Mouse (Mus musculus): ENCODE measurements around the gene Kdsr. TPM values are rescaled to one million over a fixed set of nuclear protein-coding genes. Genes with fewer than 3 reads are reported as not detected.
"Not testable (repeated sequence)": the region's sequence is repeated elsewhere in the genome, so short reads cannot be mapped to it uniquely, and the experiment has no call there.

Kdsr gene
- polyA plus RNA-seq, 1 experiment from 2014 or later: 7.1 TPM

DNA sequence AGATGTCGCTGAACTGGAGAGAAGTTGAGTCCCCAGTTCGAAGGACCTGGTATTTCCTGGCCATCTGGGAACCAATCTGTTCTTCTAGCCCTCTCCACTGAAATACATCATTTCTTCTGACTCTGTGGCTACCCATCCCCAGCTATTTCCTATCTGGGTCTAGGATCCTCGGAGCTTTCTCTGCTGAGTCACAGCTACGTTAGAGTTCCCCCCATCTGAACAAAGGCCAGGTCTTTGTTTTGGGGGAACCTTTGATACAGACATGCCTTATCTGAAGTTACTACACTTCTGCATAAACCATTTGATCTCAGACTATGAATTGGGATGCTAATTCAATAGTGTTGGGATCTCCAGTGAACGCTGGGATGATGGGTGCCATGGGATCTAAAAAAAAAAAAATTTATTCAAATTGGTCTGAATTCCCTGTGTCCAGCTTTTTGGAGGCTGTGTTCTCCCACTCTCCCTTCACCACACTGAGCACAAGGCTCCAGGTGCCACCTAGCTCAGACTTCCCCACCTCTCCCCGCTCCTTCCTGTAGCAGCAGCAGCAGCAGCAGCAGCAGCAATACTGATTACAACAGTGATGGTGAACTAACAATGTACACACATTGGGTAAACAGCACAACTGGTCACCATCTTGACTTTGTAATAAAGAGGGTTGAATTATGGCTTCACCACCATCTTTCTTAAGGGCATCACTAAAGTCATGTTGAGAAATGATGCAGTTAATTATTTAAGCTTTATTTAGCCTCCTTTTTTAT is 10.8 kb downstream of the Kdsr start:
- H3K9me3 ChIP-seq (replicated peaks; ENCODE audit: control insufficient read depth, low read length): no peaks in the 10 kb centered on the region
- 83% methylated on average over 6 of the region's 6 CpGs for WGBS (ENCODE audit: insufficient replicate concordance)
- no peaks in the 10 kb centered on the region for H3K4me1 ChIP-seq (ENCODE audit: control insufficient read depth, insufficient read depth, low read length)
- no peak overlapping the region for H3K9ac ChIP-seq (ENCODE audit: low read depth, low read length)
- no peak overlapping the region for H3K4me3 ChIP-seq (ENCODE audit: low read depth, low read length)
- H3K27ac ChIP-seq (ENCODE audit: low read depth, low read length): no peak overlapping the region
- no peaks in the 10 kb centered on the region for H3K27me3 ChIP-seq (ENCODE audit: control insufficient read depth, insufficient read depth, low read length)
- no peak overlapping the region for H3K4me2 ChIP-seq
- H3K36me3 ChIP-seq (ENCODE audit: control insufficient read depth, insufficient read depth, low read length): no peaks in the 10 kb centered on the region; the same call in 1 of the 2 replicates
- ATAC-seq (replicated peaks; ENCODE audit: insufficient number of reproducible peaks, low FRiP score, low TSS enrichment): no peak

- 88% methylated on average over 6 of the region's 6 CpGs for WGBS (ENCODE audit: insufficient replicate concordance)
- Histone ChIP-seq H3K4me3 (ENCODE audit: low read depth, low read length) (no peak overlapping the region), H3K9ac (ENCODE audit: low read depth, low read length) (no peak overlapping the region), H3K27me3 (ENCODE audit: control insufficient read depth, insufficient read depth, low read length) (no peaks in the 10 kb centered on the region), H3K27ac (ENCODE audit: low read depth, low read length) (no peak overlapping the region), H3K4me1 (ENCODE audit: control insufficient read depth, insufficient read depth, low read length) (no peaks in the 10 kb centered on the region), H3K4me2 (no peak overlapping the region), H3K9me3 (replicated peaks; ENCODE audit: control insufficient read depth, low read length) (no peaks in the 10 kb centered on the region), H3K36me3 (ENCODE audit: control insufficient read depth, insufficient read depth, low read length) (peaks cover 2% of the 10 kb centered on the region; the same call in 1 of the 2 replicates)
- no peak for ATAC-seq (replicated peaks; ENCODE audit: insufficient number of reproducible peaks, low FRiP score, low TSS enrichment)
Measured at GRCm38 (mm10) chr1:106742980-106743379, 16.5 kb downstream of the Kdsr start.

- Histone ChIP-seq H3K9ac (ENCODE audit: low read depth, low read length) (no peak overlapping the region), H3K4me1 (ENCODE audit: control insufficient read depth, insufficient read depth, low read length) (no peaks in the 10 kb centered on the region), H3K9me3 (replicated peaks; ENCODE audit: control insufficient read depth, low read length) (no peaks in the 10 kb centered on the region), H3K36me3 (ENCODE audit: control insufficient read depth, insufficient read depth, low read length) (peaks cover 2% of the 10 kb centered on the region; the same call in 1 of the 2 replicates), H3K4me3 (ENCODE audit: low read depth, low read length) (no peak overlapping the region), H3K27ac (ENCODE audit: low read depth, low read length) (no peak overlapping the region), H3K4me2 (no peak overlapping the region), H3K27me3 (ENCODE audit: control insufficient read depth, insufficient read depth, low read length) (no peaks in the 10 kb centered on the region)
- WGBS (ENCODE audit: insufficient replicate concordance): 88% methylated on average over 4 of the region's 4 CpGs
- ATAC-seq (replicated peaks; ENCODE audit: insufficient number of reproducible peaks, low FRiP score, low TSS enrichment): no peak
Measured at GRCm38 (mm10) chr1:106740735-106741134, 18.8 kb downstream of the Kdsr start.

DNA sequence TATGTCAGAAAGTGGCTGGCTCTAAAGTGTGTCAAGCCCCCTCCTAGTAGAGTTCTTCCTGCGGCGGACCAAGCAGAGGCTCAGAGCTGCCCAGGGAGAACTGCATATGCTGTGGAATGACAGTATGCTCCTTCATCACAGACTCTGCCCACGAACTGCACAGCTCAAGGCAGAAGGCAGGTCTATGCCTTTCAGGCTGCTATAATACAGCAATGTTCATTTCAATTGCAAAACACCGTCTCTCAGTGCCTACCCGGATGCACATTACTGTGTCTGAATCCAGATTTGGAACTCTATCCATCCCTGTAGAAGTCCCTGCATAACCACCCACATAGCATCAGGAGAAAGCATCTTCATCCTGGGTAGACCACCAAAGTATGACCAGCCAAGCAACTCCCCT is 19.7 kb downstream of the Kdsr start:
- 91% methylated on average over 5 of the region's 5 CpGs for WGBS (ENCODE audit: insufficient replicate concordance)
- ATAC-seq (replicated peaks; ENCODE audit: insufficient number of reproducible peaks, low FRiP score, low TSS enrichment): no peak
- Histone ChIP-seq H3K9ac (ENCODE audit: low read depth, low read length) (no peak overlapping the region), H3K27me3 (ENCODE audit: control insufficient read depth, insufficient read depth, low read length) (no peaks in the 10 kb centered on the region), H3K4me2 (no peak overlapping the region), H3K4me3 (ENCODE audit: low read depth, low read length) (no peak overlapping the region), H3K27ac (ENCODE audit: low read depth, low read length) (no peak overlapping the region), H3K9me3 (replicated peaks; ENCODE audit: control insufficient read depth, low read length) (no peaks in the 10 kb centered on the region), H3K36me3 (ENCODE audit: control insufficient read depth, insufficient read depth, low read length) (peaks cover 2% of the 10 kb centered on the region; the same call in 1 of the 2 replicates), H3K4me1 (ENCODE audit: control insufficient read depth, insufficient read depth, low read length) (no peaks in the 10 kb centered on the region)

- no peaks in the 10 kb centered on the region for H3K4me1 ChIP-seq (ENCODE audit: control insufficient read depth, insufficient read depth, low read length)
- H3K4me2 ChIP-seq: no peak overlapping the region
- H3K4me3 ChIP-seq (ENCODE audit: low read depth, low read length): no peak overlapping the region
- ATAC-seq (replicated peaks; ENCODE audit: insufficient number of reproducible peaks, low FRiP score, low TSS enrichment): no peak
- peaks cover 4% of the 10 kb centered on the region; the same call in 1 of the 2 replicates for H3K36me3 ChIP-seq (ENCODE audit: control insufficient read depth, insufficient read depth, low read length)
- H3K9ac ChIP-seq (ENCODE audit: low read depth, low read length): no peak overlapping the region
- no peaks in the 10 kb centered on the region for H3K9me3 ChIP-seq (replicated peaks; ENCODE audit: control insufficient read depth, low read length)
- 82% methylated on average over 3 of the region's 3 CpGs for WGBS (ENCODE audit: insufficient replicate concordance)
- H3K27ac ChIP-seq (ENCODE audit: low read depth, low read length): no peak overlapping the region
- no peaks in the 10 kb centered on the region for H3K27me3 ChIP-seq (ENCODE audit: control insufficient read depth, insufficient read depth, low read length)
Measured at GRCm38 (mm10) chr1:106738092-106738491, 21.4 kb downstream of the Kdsr start.

DNA sequence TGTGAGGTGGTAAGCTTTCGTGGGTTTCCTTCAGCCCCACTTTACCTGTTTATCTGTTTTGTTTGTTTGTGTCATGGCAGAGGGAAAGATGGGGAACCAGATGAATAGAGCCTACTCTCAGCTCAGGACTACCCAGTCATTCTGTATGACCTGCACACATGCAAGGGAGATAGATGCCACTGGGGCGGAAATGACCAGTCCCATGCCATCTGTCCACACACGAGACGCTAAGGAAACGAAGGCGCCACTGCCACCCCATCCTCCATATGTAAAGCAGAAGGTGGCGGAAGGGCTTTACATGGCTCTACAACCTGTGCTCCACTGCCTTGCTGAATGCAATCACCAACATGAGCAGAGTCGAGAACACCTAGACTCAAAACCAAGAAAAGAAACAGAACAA is 23.3 kb downstream of the Kdsr start:
- Histone ChIP-seq H3K4me2 (no peak overlapping the region), H3K27me3 (ENCODE audit: control insufficient read depth, insufficient read depth, low read length) (no peaks in the 10 kb centered on the region), H3K4me3 (ENCODE audit: low read depth, low read length) (no peak overlapping the region), H3K4me1 (ENCODE audit: control insufficient read depth, insufficient read depth, low read length) (no peaks in the 10 kb centered on the region), H3K36me3 (ENCODE audit: control insufficient read depth, insufficient read depth, low read length) (peaks cover 4% of the 10 kb centered on the region; the same call in 1 of the 2 replicates), H3K9me3 (replicated peaks; ENCODE audit: control insufficient read depth, low read length) (no peaks in the 10 kb centered on the region), H3K9ac (ENCODE audit: low read depth, low read length) (no peak overlapping the region), H3K27ac (ENCODE audit: low read depth, low read length) (no peak overlapping the region)
- 92% methylated on average over 8 of the region's 8 CpGs for WGBS (ENCODE audit: insufficient replicate concordance)
- no peak for ATAC-seq (replicated peaks; ENCODE audit: insufficient number of reproducible peaks, low FRiP score, low TSS enrichment)

DNA sequence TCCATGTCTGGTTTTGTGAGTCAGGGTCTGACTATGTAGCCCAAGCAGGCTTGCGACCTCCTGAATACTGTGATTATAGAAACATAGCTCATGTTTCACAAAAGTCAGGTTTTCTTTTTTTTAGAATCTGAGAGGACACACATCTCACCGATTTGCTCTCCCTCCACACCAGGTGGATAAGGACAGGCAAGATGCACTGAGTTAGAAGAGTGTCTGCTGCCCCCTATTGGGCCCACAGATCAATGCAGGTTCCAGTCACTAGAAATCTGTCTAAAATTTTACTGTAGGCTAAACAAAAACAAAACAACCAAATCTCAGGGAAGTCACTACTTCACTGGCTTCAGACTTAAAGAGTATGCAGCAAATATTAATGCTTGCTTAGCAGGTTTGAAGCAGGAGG is 23.9 kb downstream of the Kdsr start:
- WGBS (ENCODE audit: insufficient replicate concordance): 57% methylated on average over 2 of the region's 2 CpGs
- no peak for ATAC-seq (replicated peaks; ENCODE audit: insufficient number of reproducible peaks, low FRiP score, low TSS enrichment)
- peaks cover 4% of the 10 kb centered on the region; the same call in 1 of the 2 replicates for H3K36me3 ChIP-seq (ENCODE audit: control insufficient read depth, insufficient read depth, low read length)

DNA sequence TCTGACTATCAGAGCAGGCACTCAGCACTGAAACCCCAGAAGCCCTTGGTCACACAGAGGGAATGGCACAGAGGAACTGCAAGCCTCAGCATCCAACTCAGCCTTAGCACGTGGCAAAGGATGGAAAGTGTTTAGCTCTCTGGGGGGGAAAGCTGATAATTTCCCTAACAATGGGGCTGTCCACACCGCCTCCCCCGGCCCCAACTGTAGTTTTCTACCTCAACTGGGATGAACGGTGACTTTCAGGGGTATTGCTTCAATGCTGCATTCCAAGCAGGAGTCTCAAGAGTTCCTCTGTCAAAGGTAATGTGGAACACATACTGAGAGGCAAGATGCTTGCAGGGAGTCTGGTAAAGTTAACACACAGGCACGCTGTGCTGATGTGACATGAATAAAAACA is 37.5 kb downstream of the Kdsr start:
- H3K4me3 ChIP-seq (ENCODE audit: low read depth, low read length): no peak overlapping the region
- H3K9me3 ChIP-seq (replicated peaks; ENCODE audit: control insufficient read depth, low read length): no peaks in the 10 kb centered on the region
- no peaks in the 10 kb centered on the region; the same call in 1 of the 2 replicates for H3K36me3 ChIP-seq (ENCODE audit: control insufficient read depth, insufficient read depth, low read length)
- WGBS (ENCODE audit: insufficient replicate concordance): 37% methylated on average over 5 of the region's 5 CpGs
- H3K27ac ChIP-seq (ENCODE audit: low read depth, low read length): no peak overlapping the region
- H3K9ac ChIP-seq (ENCODE audit: low read depth, low read length): no peak overlapping the region
- no peaks in the 10 kb centered on the region for H3K27me3 ChIP-seq (ENCODE audit: control insufficient read depth, insufficient read depth, low read length)
- no peak overlapping the region for H3K4me2 ChIP-seq
- H3K4me1 ChIP-seq (ENCODE audit: control insufficient read depth, insufficient read depth, low read length): no peaks in the 10 kb centered on the region
- no peak for ATAC-seq (replicated peaks; ENCODE audit: insufficient number of reproducible peaks, low FRiP score, low TSS enrichment)

More for the DNA sequence above, 23.9 kb downstream of the Kdsr start:
- Histone ChIP-seq H3K4me2 (no peak overlapping the region), H3K4me3 (ENCODE audit: low read depth, low read length) (no peak overlapping the region), H3K27me3 (ENCODE audit: control insufficient read depth, insufficient read depth, low read length) (no peaks in the 10 kb centered on the region), H3K4me1 (ENCODE audit: control insufficient read depth, insufficient read depth, low read length) (no peaks in the 10 kb centered on the region), H3K9ac (ENCODE audit: low read depth, low read length) (no peak overlapping the region), H3K9me3 (replicated peaks; ENCODE audit: control insufficient read depth, low read length) (no peaks in the 10 kb centered on the region), H3K27ac (ENCODE audit: low read depth, low read length) (no peak overlapping the region)

DNA sequence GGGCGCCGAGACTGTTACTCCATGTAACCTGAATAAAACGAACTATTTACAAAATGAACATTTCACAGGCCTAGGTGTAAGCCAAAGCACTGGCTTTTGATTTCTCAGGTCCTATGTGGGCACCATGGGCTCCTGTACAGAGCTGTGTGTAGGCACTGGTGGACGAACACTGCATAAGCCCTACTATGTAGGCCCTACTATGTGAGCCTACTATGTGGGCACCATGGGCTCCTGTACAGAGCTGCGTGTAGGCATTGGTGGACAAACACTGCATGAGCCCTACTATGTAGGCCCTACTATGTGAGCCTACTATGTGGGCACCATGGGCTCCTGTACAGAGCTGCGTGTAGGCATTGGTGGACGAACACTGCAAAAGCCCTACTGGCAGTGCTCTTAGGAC is 41.8 kb downstream of the Kdsr start:
- not testable (repeated sequence) for H3K4me1 ChIP-seq (ENCODE audit: control insufficient read depth, insufficient read depth, low read length); H3K27ac ChIP-seq (ENCODE audit: low read depth, low read length); H3K4me2 ChIP-seq; ATAC-seq (replicated peaks; ENCODE audit: insufficient number of reproducible peaks, low FRiP score, low TSS enrichment); H3K9me3 ChIP-seq (replicated peaks; ENCODE audit: control insufficient read depth, low read length); H3K9ac ChIP-seq (ENCODE audit: low read depth, low read length); H3K27me3 ChIP-seq (ENCODE audit: control insufficient read depth, insufficient read depth, low read length); H3K4me3 ChIP-seq (ENCODE audit: low read depth, low read length); H3K36me3 ChIP-seq (ENCODE audit: control insufficient read depth, insufficient read depth, low read length)
- 67% methylated on average over 7 of the region's 7 CpGs for WGBS (ENCODE audit: insufficient replicate concordance)
